Mouse (Mus musculus): ENCODE results near the gene Hes3. TPM values are rescaled to one million over a fixed set of nuclear protein-coding genes. Genes with fewer than 3 reads are reported as not detected.

The Hes3 gene
- polyA plus RNA-seq, 1 experiment = not detected

- TF ChIP-seq CTCF (IDR thresholded peaks at IDR 0.05; ENCODE audit: low read depth, low read length) = no peak
- TF ChIP-seq POLR2A (IDR thresholded peaks at IDR 0.05; ENCODE audit: insufficient read depth, low read length) = peak; percentile 17
- Histone ChIP-seq H3K9me3 (replicated peaks; ENCODE audit: control insufficient read depth, insufficient read depth, low read length, poor library complexity, severe bottlenecking) (no peaks in the 10 kb centered on the region), H3K27me3 (ENCODE audit: control insufficient read depth, insufficient read depth, low read length, poor library complexity, severe bottlenecking) (no peaks in the 10 kb centered on the region), H3K4me3 (ENCODE audit: low read depth, low read length) (peak overlapping the region; percentile 79), H3K4me1 (ENCODE audit: control insufficient read depth, insufficient read depth, low read length) (peaks cover 6% of the 10 kb centered on the region), H3K9ac (ENCODE audit: low read depth, poor library complexity, severe bottlenecking) (peak overlapping the region; percentile 93), H3K36me3 (ENCODE audit: control insufficient read depth, insufficient read depth, low read length, poor library complexity, severe bottlenecking) (peaks cover 23% of the 10 kb centered on the region), H3K27ac (ENCODE audit: insufficient read depth, low read length) (peak overlapping the region; percentile 74)
Measured at GRCm38 (mm10) chr4:152324641-152325562, 33.4 kb upstream of the Hes3 start.

- no peak for TF ChIP-seq POLR2A (IDR thresholded peaks at IDR 0.05; ENCODE audit: insufficient read depth, low read length)
- no peak for TF ChIP-seq CTCF (IDR thresholded peaks at IDR 0.05; ENCODE audit: low read depth, low read length)
- no peak for TF ChIP-seq EP300 (IDR thresholded peaks at IDR 0.05; ENCODE audit: insufficient read depth, low read depth, low read length)
- no peak overlapping the region for H3K9ac ChIP-seq (ENCODE audit: low read depth, poor library complexity, severe bottlenecking)
- no peak overlapping the region for H3K4me3 ChIP-seq (ENCODE audit: low read depth, low read length)
- peaks cover 2% of the 10 kb centered on the region for H3K4me1 ChIP-seq (ENCODE audit: control insufficient read depth, insufficient read depth, low read length)
- no peaks in the 10 kb centered on the region for H3K9me3 ChIP-seq (replicated peaks; ENCODE audit: control insufficient read depth, insufficient read depth, low read length, poor library complexity, severe bottlenecking)
- no peaks in the 10 kb centered on the region for H3K36me3 ChIP-seq (ENCODE audit: control insufficient read depth, insufficient read depth, low read length, poor library complexity, severe bottlenecking)
- H3K27me3 ChIP-seq (ENCODE audit: control insufficient read depth, insufficient read depth, low read length, poor library complexity, severe bottlenecking) = no peaks in the 10 kb centered on the region
- H3K27ac ChIP-seq (ENCODE audit: insufficient read depth, low read length) = no peak overlapping the region
Measured at GRCm38 (mm10) chr4:152321464-152321863, 30.0 kb upstream of the Hes3 start.

GRCm38 (mm10) chr4:152318517-152319234, 27.2 kb upstream of the Hes3 start, which contains the start of gene Rnf207:
Rnf207 (minus strand) TSS chr4:152318993.
- Histone ChIP-seq H3K4me1 (ENCODE audit: control insufficient read depth, insufficient read depth, low read length) (peaks cover 4% of the 10 kb centered on the region), H3K27me3 (ENCODE audit: control insufficient read depth, insufficient read depth, low read length, poor library complexity, severe bottlenecking) (no peaks in the 10 kb centered on the region), H3K27ac (ENCODE audit: insufficient read depth, low read length) (no peak within 1 kb of the TSS), H3K36me3 (ENCODE audit: control insufficient read depth, insufficient read depth, low read length, poor library complexity, severe bottlenecking) (no peaks in the 10 kb centered on the region), H3K9me3 (replicated peaks; ENCODE audit: control insufficient read depth, insufficient read depth, low read length, poor library complexity, severe bottlenecking) (no peaks in the 10 kb centered on the region), H3K9ac (ENCODE audit: low read depth, poor library complexity, severe bottlenecking) (0 out of 2 replicates have a peak within 1 kb of the TSS, but pooled peaks have one; percentile 23), H3K4me3 (ENCODE audit: low read depth, low read length) (peak within 1 kb of the TSS; percentile 55)
- no peak for TF ChIP-seq POLR2A (IDR thresholded peaks at IDR 0.05; ENCODE audit: insufficient read depth, low read length)
- peak; percentile 64 for TF ChIP-seq CTCF (IDR thresholded peaks at IDR 0.05; ENCODE audit: low read depth, low read length)

GRCm38 (mm10) chr4:152317631-152318033, 26.2 kb upstream of the Hes3 start:
- H3K27me3 ChIP-seq (ENCODE audit: control insufficient read depth, insufficient read depth, low read length, poor library complexity, severe bottlenecking) = no peaks in the 10 kb centered on the region

GRCm38 (mm10) chr4:152315498-152316213, 24.2 kb upstream of the Hes3 start:
- peak overlapping the region; percentile 8; the same call in 1 of the 2 replicates for H3K9ac ChIP-seq (ENCODE audit: low read depth, poor library complexity, severe bottlenecking)
- TF ChIP-seq EP300 (IDR thresholded peaks at IDR 0.05; ENCODE audit: insufficient read depth, low read depth, low read length) = no peak
- no peak for TF ChIP-seq CTCF (IDR thresholded peaks at IDR 0.05; ENCODE audit: low read depth, low read length)
- TF ChIP-seq POLR2A (IDR thresholded peaks at IDR 0.05; ENCODE audit: insufficient read depth, low read length) = no peak
- no peak overlapping the region for H3K27ac ChIP-seq (ENCODE audit: insufficient read depth, low read length)
- H3K36me3 ChIP-seq (ENCODE audit: control insufficient read depth, insufficient read depth, low read length, poor library complexity, severe bottlenecking) = no peaks in the 10 kb centered on the region
- H3K27me3 ChIP-seq (ENCODE audit: control insufficient read depth, insufficient read depth, low read length, poor library complexity, severe bottlenecking) = no peaks in the 10 kb centered on the region
- no peaks in the 10 kb centered on the region for H3K9me3 ChIP-seq (replicated peaks; ENCODE audit: control insufficient read depth, insufficient read depth, low read length, poor library complexity, severe bottlenecking)
- peak overlapping the region; percentile 52 for H3K4me3 ChIP-seq (ENCODE audit: low read depth, low read length)
- H3K4me1 ChIP-seq (ENCODE audit: control insufficient read depth, insufficient read depth, low read length) = peaks cover 2% of the 10 kb centered on the region

More at GRCm38 (mm10) chr4:152317631-152318033, 26.2 kb upstream of the Hes3 start:
- Histone ChIP-seq H3K4me3 (ENCODE audit: low read depth, low read length) (no peak overlapping the region), H3K9me3 (replicated peaks; ENCODE audit: control insufficient read depth, insufficient read depth, low read length, poor library complexity, severe bottlenecking) (no peaks in the 10 kb centered on the region), H3K4me1 (ENCODE audit: control insufficient read depth, insufficient read depth, low read length) (peaks cover 2% of the 10 kb centered on the region), H3K27ac (ENCODE audit: insufficient read depth, low read length) (no peak overlapping the region), H3K36me3 (ENCODE audit: control insufficient read depth, insufficient read depth, low read length, poor library complexity, severe bottlenecking) (no peaks in the 10 kb centered on the region), H3K9ac (ENCODE audit: low read depth, poor library complexity, severe bottlenecking) (no peak overlapping the region)
- TF ChIP-seq POLR2A (IDR thresholded peaks at IDR 0.05; ENCODE audit: insufficient read depth, low read length) (no peak), EP300 (IDR thresholded peaks at IDR 0.05; ENCODE audit: insufficient read depth, low read depth, low read length) (no peak), CTCF (IDR thresholded peaks at IDR 0.05; ENCODE audit: low read depth, low read length) (no peak)
